Mouse (Mus musculus): ENCODE data around the gene Ms4a2.

- no peak for TF ChIP-seq CTCF (IDR thresholded peaks at IDR 0.05; ENCODE audit: insufficient read depth, low read depth, low read length)
- no peak for TF ChIP-seq POLR2A (IDR thresholded peaks at IDR 0.05; ENCODE audit: insufficient read depth, low read depth, low read length)
Measured at GRCm38 (mm10) chr19:11624800-11625199, 1.3 kb upstream of the Ms4a2 start.
